Mouse (Mus musculus): ENCODE results near the gene Hoxc10. TPM values are rescaled to one million over a fixed set of nuclear protein-coding genes. Genes with fewer than 3 reads are reported as not detected.

The Hoxc10 gene
- polyA plus RNA-seq, 1 experiment from 2014 or later: 51.3 TPM

DNA sequence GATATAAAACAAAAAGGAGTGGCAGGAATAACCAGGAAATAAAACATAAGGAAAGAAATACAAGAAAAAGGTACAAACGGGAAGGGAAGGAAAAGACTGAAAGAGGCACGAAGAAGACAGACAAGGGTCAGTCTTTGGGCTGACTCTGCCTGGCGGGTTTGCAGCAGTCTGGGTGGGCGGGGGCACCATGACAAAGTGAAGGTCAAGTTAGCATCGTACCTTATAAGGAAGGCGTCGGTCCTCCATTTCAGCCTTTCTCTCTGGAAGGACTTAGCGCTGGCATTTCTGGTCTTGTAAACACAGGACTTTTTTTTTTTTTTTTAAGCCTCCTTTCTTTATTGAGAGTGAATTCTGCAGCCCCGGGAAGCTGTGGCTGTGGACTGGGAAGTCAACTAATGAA lies 19.3 kb upstream of the Hoxc10 start:
- WGBS: 3% methylated on average over 9 of the region's 9 CpGs
- H3K4me3 ChIP-seq (replicated peaks): peak overlapping the region; percentile 24

DNA sequence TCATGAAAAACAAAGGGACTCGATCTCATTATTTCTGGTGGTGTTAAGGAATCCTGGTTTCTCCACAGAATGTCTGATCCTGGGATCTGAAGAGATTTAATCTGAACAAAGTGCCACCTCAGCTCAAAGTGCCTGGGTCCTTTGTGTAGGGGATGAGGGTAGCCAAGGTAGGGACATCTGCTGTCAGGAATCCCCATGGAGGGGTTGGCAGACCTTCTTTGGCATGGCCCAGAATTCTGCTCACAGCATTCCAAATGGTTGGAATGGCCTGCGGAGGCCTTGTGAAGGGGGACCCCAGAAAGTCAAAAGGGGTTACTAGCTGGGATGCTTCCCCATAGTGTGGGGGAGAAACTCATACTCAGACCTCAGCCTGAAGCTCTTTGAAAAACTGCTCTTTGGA lies 17.8 kb upstream of the Hoxc10 start:
- Histone ChIP-seq H3K4me2 (peak overlapping the region; percentile 41), H3K9ac (replicated peaks) (no peak overlapping the region), H3K4me3 (replicated peaks) (peak overlapping the region; percentile 24), H3K27ac (replicated peaks) (peak overlapping the region; percentile 80), H3K9me3 (replicated peaks) (no peaks in the 10 kb centered on the region), H3K36me3 (no peaks in the 10 kb centered on the region), H3K27me3 (replicated peaks) (peaks cover 89% of the 10 kb centered on the region), H3K4me1 (no peaks in the 10 kb centered on the region)
- WGBS: 8% methylated on average over 2 of the region's 2 CpGs
- no peak for ATAC-seq (ENCODE audit: low FRiP score)

More for the DNA sequence above, 19.3 kb upstream of the Hoxc10 start:
- peak overlapping the region; percentile 18; the same call in 1 of the 2 replicates for H3K9ac ChIP-seq (replicated peaks)
- no peak for ATAC-seq (ENCODE audit: low FRiP score)
- H3K36me3 ChIP-seq: no peaks in the 10 kb centered on the region
- H3K4me1 ChIP-seq: peaks cover 6% of the 10 kb centered on the region
- peak overlapping the region; percentile 41 for H3K4me2 ChIP-seq
- H3K27ac ChIP-seq (replicated peaks): peak overlapping the region; percentile 80
- peaks cover 83% of the 10 kb centered on the region for H3K27me3 ChIP-seq (replicated peaks)
- H3K9me3 ChIP-seq (replicated peaks): no peaks in the 10 kb centered on the region

DNA sequence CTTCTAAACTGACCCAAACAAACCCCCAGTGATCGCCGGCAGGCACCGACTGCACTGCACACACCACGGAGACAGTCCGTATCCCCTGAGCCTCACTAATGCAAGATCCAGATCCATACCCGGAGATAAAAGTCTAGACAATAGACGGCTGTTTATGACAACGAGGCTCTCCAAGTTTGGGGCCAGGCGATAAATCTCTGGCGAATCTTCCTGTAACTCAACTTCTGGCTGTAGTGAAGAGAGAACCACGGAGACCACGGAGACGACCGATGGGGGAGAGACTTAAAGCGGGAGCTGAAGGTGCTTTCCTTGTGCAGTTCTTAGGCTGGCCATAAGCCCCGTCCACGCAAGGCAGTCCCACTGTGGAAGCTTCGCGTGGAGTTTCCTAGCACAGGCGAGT lies 16.9 kb upstream of the Hoxc10 start:
- H3K4me3 ChIP-seq (replicated peaks): peak overlapping the region; percentile 24
- H3K27ac ChIP-seq (replicated peaks): peak overlapping the region; percentile 80
- no peak for ATAC-seq (ENCODE audit: low FRiP score)
- H3K27me3 ChIP-seq (replicated peaks): peaks cover 81% of the 10 kb centered on the region
- WGBS: 2% methylated on average over 20 of the region's 20 CpGs
- H3K9me3 ChIP-seq (replicated peaks): no peaks in the 10 kb centered on the region
- 0 out of 2 replicates have a peak overlapping the region, but pooled peaks have one; percentile 6 for H3K9ac ChIP-seq (replicated peaks)
- H3K4me2 ChIP-seq: peak overlapping the region; percentile 41
- no peaks in the 10 kb centered on the region for H3K4me1 ChIP-seq
- H3K36me3 ChIP-seq: no peaks in the 10 kb centered on the region

DNA sequence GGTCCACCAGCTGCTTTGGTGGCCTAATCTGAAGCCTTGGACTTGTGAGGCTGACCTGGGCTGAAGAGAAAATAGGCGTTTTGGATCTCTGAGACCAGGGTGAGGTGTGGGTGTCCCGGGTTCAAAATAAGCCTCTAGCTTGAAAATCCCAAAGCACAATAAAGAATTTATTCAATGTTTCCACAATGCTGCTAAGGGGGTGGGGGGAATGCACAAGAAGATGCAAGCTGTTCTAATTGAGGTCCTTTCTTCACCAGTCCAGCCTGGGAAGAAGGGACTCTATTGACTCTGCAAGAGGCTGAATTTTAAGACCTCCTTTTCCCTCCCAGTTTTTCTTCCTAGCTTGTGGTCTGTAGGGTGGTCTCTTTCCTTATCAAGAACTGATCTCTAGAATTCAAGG lies 15.7 kb upstream of the Hoxc10 start:
- H3K9me3 ChIP-seq (replicated peaks): no peaks in the 10 kb centered on the region
- H3K9ac ChIP-seq (replicated peaks): peak overlapping the region; percentile 20; the same call in 1 of the 2 replicates
- peak overlapping the region; percentile 23 for H3K4me3 ChIP-seq (replicated peaks)
- H3K27me3 ChIP-seq (replicated peaks): peaks cover 71% of the 10 kb centered on the region
- 0 out of 2 replicates have a peak, but pooled peaks cover 5% of the 10 kb centered on the region for H3K4me1 ChIP-seq
- peak overlapping the region; percentile 41 for H3K4me2 ChIP-seq
- no peak for ATAC-seq (ENCODE audit: low FRiP score)
- H3K36me3 ChIP-seq: no peaks in the 10 kb centered on the region
- peak overlapping the region; percentile 60 for H3K27ac ChIP-seq (replicated peaks)
- 9% methylated on average over 2 of the region's 2 CpGs for whole genome bisulfite sequencing

DNA sequence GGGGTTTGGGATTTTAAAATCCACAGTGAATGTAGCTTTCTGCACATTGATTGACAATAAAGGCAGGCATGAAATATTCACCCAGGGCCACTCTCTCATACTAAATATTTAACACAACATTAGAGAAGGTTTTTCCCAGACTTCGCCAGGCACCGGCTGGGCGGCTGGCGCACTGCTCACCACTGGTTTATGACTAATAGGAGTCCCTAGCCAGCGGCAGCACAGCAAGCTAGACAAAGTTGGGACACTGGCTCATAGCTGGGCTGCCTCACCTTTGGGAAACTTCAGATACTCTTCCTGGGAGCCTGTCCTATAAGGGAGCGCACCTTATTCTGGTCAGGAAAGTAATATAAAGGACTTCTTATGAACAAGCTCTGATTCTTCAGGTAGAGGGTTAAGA lies 13.0 kb upstream of the Hoxc10 start:
- peaks cover 68% of the 10 kb centered on the region for H3K27me3 ChIP-seq (replicated peaks)
- 0 out of 2 replicates have a peak, but pooled peaks cover 9% of the 10 kb centered on the region for H3K4me1 ChIP-seq
- H3K36me3 ChIP-seq: no peaks in the 10 kb centered on the region
- 0 out of 2 replicates have a peak overlapping the region, but pooled peaks have one; percentile 14 for H3K9ac ChIP-seq (replicated peaks)
- ATAC-seq (ENCODE audit: low FRiP score): no peak
- peak overlapping the region; percentile 43 for H3K4me3 ChIP-seq (replicated peaks)
- H3K27ac ChIP-seq (replicated peaks): peak overlapping the region; percentile 77
- 6% methylated on average over 6 of the region's 6 CpGs for WGBS
- peak overlapping the region; percentile 51 for H3K4me2 ChIP-seq
- H3K9me3 ChIP-seq (replicated peaks): no peaks in the 10 kb centered on the region

DNA sequence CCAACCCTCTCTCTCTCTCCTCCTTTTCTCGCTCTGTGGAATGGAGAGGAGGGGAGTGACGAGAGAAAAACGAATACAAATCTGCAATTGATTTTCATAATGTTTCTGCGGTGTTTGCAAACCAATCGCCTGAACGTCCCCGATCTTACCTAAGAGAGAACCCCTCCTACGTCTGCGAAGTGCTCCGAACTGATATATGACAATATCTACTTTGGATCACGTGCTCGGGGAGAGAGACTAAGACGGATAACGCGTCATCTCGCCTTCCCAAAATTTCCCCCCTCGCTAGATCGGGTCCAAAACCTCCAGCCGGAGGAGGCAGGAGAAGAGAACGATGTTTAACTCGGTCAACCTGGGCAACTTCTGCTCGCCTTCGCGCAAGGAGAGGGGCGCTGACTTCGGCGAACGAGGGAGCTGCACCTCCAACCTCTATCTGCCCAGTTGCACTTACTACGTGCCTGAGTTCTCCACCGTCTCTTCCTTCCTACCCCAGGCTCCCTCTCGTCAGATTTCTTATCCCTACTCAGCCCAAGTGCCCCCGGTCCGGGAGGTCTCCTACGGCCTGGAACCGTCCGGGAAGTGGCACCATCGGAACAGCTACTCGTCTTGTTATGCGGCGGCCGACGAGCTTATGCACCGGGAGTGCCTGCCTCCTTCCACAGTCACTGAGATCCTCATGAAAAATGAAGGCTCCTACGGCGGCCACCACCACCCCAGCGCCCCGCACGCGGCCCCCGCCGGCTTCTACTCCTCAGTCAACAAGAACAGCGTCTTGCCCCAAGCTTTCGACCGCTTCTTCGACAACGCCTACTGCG lies 12.2 kb upstream of the Hoxc10 start, which contains the start of gene Hoxc11:
TSS of gene Hoxc11 (plus strand) at position 236 of the 815 bp plus-strand sequence.
- Histone ChIP-seq H3K27ac (replicated peaks) (peak within 1 kb of the TSS; percentile 77), H3K4me2 (peak within 1 kb of the TSS; percentile 51), H3K4me1 (0 out of 2 replicates have a peak, but pooled peaks cover 9% of the 10 kb centered on the region), H3K27me3 (replicated peaks) (peaks cover 66% of the 10 kb centered on the region), H3K36me3 (no peaks in the 10 kb centered on the region), H3K4me3 (replicated peaks) (peak within 1 kb of the TSS; percentile 43), H3K9ac (replicated peaks) (peak within 1 kb of the TSS; percentile 59), H3K9me3 (replicated peaks) (no peaks in the 10 kb centered on the region)
- peak; percentile 29; the same call in 1 of the 2 replicates for ATAC-seq (ENCODE audit: low FRiP score)
- under 1% methylated on average over 57 of the region's 57 CpGs for WGBS

DNA sequence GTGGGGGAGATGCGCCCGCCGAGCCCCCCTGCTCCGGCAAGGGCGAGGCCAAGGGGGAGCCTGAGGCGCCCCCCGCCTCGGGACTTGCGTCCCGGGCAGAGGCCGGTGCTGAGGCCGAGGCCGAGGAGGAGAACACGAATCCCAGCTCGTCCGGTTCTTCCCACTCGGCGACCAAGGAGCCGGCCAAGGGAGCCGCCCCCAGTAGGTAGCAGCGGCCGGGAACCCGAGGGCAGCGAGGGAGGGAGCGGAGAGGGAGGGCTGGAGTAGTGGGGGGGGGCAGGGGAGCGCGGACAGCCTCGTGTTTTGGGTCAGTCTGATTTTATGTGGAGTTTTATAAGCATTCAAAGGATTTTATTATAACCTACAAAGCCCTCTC lies 11.6 kb upstream of the Hoxc10 start:
- peaks cover 10% of the 10 kb centered on the region for H3K4me1 ChIP-seq

DNA sequence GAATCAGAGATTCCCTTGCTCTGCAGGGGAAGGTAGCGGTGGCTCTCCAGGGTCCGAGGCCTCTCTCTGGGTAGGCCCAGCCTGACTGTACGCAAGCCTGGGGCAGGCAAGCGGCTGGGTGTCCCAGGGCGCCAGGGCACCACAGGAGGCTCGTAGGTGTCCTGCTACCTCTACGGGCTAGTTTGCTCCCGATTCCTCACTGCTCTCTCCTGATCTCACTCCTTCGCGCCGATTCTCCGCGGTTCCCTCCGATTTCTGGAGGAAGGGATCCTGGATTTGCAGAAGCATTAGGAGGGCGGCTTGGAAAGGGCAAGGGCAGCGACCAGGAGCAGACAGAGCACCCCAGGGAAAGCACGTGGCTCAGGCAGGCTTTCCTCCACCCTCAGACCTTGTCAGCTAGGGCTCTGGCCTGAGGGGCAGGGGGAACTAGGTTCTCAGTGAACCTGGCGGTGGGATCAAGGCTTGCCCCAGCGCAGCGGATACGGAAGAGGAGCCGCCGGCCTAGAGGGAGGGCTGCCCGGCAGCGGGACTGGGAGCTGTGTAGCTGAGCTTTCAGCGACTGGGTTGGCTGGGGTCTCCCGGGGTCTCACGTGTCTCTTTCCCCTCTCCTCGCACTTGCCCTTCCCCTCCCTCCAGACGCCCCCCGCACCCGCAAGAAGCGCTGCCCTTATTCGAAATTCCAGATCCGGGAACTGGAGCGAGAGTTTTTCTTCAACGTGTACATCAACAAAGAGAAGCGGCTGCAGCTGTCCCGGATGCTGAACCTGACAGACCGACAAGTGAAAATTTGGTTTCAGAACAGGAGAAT lies 10.6 kb upstream of the Hoxc10 start:
- Histone ChIP-seq H3K4me1 (peaks cover 15% of the 10 kb centered on the region), H3K27me3 (replicated peaks) (peaks cover 71% of the 10 kb centered on the region), H3K4me2 (peak overlapping the region; percentile 51), H3K27ac (replicated peaks) (peak overlapping the region; percentile 77), H3K9me3 (replicated peaks) (no peaks in the 10 kb centered on the region), H3K4me3 (replicated peaks) (peak overlapping the region; percentile 43), H3K9ac (replicated peaks) (peak overlapping the region; percentile 43), H3K36me3 (no peaks in the 10 kb centered on the region)
- no peak for ATAC-seq (ENCODE audit: low FRiP score)
- WGBS: 2% methylated on average over 40 of the region's 40 CpGs

More for the DNA sequence above, 11.6 kb upstream of the Hoxc10 start:
- Histone ChIP-seq H3K36me3 (no peaks in the 10 kb centered on the region), H3K9me3 (replicated peaks) (no peaks in the 10 kb centered on the region), H3K9ac (replicated peaks) (peak overlapping the region; percentile 59), H3K4me3 (replicated peaks) (peak overlapping the region; percentile 43), H3K27me3 (replicated peaks) (peaks cover 69% of the 10 kb centered on the region), H3K4me2 (peak overlapping the region; percentile 51), H3K27ac (replicated peaks) (peak overlapping the region; percentile 77)
- WGBS: under 1% methylated on average over 28 of the region's 28 CpGs
- ATAC-seq (ENCODE audit: low FRiP score): no peak

DNA sequence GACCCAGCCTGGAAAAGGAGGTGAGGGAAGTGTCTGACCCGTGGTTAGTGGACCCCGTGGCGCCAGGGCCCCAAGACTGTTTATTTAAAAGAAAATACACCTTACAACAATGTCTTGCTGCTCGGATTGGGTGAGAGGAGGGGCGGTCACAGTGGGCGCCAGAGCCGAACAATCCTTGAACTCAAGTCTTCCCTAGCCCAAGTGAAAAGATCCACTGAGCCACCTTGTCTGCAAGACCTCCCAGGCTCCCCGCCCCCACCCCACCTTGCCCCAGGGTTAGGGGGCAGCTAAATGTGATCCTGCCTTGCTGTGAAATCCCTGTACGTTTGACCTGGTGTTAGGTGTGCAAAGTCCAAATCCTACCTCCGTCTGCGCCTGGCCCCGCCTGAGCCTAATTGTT lies 9.7 kb upstream of the Hoxc10 start:
- WGBS: 4% methylated on average over 12 of the region's 12 CpGs
- H3K9me3 ChIP-seq (replicated peaks): no peaks in the 10 kb centered on the region
- peak overlapping the region; percentile 43 for H3K4me3 ChIP-seq (replicated peaks)
- H3K9ac ChIP-seq (replicated peaks): peak overlapping the region; percentile 8; the same call in 1 of the 2 replicates
- peaks cover 70% of the 10 kb centered on the region for H3K27me3 ChIP-seq (replicated peaks)
- no peaks in the 10 kb centered on the region for H3K36me3 ChIP-seq
- H3K27ac ChIP-seq (replicated peaks): peak overlapping the region; percentile 77; the same call in 1 of the 2 replicates
- ATAC-seq (ENCODE audit: low FRiP score): no peak
- H3K4me1 ChIP-seq: peaks cover 15% of the 10 kb centered on the region
- peak overlapping the region; percentile 51 for H3K4me2 ChIP-seq

DNA sequence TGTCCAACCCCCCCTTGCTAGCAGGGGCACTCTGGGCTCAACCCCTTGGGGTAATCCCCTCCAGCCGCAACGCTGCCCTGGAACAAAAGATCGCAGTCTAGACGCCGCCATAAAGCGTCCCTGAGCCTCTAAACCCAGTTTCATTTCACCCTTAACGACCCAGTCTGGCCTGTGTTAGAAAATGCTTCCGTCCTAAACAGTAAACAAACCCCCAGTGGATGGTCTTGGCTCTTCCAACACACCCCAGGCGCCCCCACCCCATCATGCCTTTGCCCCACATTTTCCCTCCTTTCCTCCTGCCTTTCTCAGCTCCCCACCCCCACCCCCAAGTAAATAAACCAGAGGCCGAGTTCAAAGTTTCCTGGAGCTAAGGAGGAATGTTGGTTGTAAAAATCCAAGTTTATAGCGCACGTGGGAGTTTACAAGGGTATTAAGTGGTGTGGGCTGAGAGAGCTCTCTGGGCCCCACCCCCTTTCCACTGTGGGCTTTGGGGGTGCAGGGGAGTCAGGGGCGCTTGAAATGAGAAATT lies 6.9 kb upstream of the Hoxc10 start:
- no peak for ATAC-seq (ENCODE audit: low FRiP score)
- WGBS: 2% methylated on average over 13 of the region's 13 CpGs
- H3K9ac ChIP-seq (replicated peaks): 0 out of 2 replicates have a peak overlapping the region, but pooled peaks have one; percentile 5

DNA sequence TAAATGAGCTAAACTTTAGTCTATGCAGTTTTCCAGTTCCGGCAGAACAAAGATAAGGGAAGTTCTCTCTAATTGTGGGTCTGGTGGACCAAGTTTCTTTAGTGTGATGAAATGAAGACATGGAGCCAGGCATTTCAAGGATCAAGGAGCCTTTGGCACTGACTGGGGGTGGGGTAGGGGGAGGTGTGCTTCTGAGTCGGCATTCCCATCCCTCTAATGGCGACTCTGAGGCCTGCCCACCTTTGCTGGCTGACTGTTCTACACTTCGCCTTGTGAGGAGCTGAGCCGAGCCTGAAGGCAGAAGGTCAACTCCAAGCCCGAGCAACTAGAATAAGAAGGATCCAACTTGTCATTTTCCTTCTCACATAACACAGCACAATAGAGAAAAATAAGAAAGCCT lies 4.9 kb upstream of the Hoxc10 start:
- Histone ChIP-seq H3K4me2 (peak overlapping the region; percentile 31), H3K9ac (replicated peaks) (no peak overlapping the region), H3K4me1 (peaks cover 28% of the 10 kb centered on the region), H3K4me3 (replicated peaks) (no peak overlapping the region), H3K27ac (replicated peaks) (peak overlapping the region; percentile 48), H3K9me3 (replicated peaks) (no peaks in the 10 kb centered on the region), H3K27me3 (replicated peaks) (peaks cover 70% of the 10 kb centered on the region), H3K36me3 (no peaks in the 10 kb centered on the region)
- ATAC-seq (ENCODE audit: low FRiP score): no peak
- WGBS: 8% methylated on average over 6 of the region's 6 CpGs

More for the DNA sequence above, 6.9 kb upstream of the Hoxc10 start:
- H3K27me3 ChIP-seq (replicated peaks): peaks cover 63% of the 10 kb centered on the region
- H3K4me3 ChIP-seq (replicated peaks): peak overlapping the region; percentile 10
- H3K4me1 ChIP-seq: peaks cover 27% of the 10 kb centered on the region
- peak overlapping the region; percentile 65 for H3K27ac ChIP-seq (replicated peaks)
- peak overlapping the region; percentile 43 for H3K4me2 ChIP-seq
- H3K36me3 ChIP-seq: no peaks in the 10 kb centered on the region
- no peaks in the 10 kb centered on the region for H3K9me3 ChIP-seq (replicated peaks)
